Mouse (Mus musculus): ENCODE data around the gene Rdh9. TPM values are rescaled to one million over a fixed set of nuclear protein-coding genes. Genes with fewer than 3 reads are reported as not detected.
"Not testable (repeated sequence)": the region's sequence is repeated elsewhere in the genome, so short reads cannot be mapped to it uniquely, and the experiment has no call there.

The Rdh9 gene
- total RNA-seq, 2 experiments from 2014 or later, result 0.53 to 0.55 TPM

GRCm38 (mm10) chr10:127754566-127755166 is 21.5 kb upstream of the Rdh9 start:
- DNase-seq (ENCODE audit: low spot score in 2 of 2), result no peak
- intact Hi-C loops (cut with DNase I), result no loop called here

- no peak for DNase-seq (ENCODE audit: low spot score in 2 of 2)
- intact Hi-C loops (cut with DNase I), result no loop called here
Measured at GRCm38 (mm10) chr10:127755246-127755645, 20.9 kb upstream of the Rdh9 start.

- intact Hi-C loops (cut with DNase I), result no loop called here
- DNase-seq (ENCODE audit: low spot score in 2 of 2), result no peak
Measured at GRCm38 (mm10) chr10:127755770-127756468, 20.3 kb upstream of the Rdh9 start.

- DNase-seq (ENCODE audit: low spot score in 2 of 2), result no peak
- intact Hi-C loops (cut with DNase I), result no loop called here
Measured at GRCm38 (mm10) chr10:127759181-127760110, 16.7 kb upstream of the Rdh9 start, which contains the start of the genes Rdh1 and Rdh16f1. Gene Rdh1, plus strand, starts transcription at chr10:127759721. Gene Rdh16f1, plus strand, starts transcription at chr10:127759787.

DNA sequence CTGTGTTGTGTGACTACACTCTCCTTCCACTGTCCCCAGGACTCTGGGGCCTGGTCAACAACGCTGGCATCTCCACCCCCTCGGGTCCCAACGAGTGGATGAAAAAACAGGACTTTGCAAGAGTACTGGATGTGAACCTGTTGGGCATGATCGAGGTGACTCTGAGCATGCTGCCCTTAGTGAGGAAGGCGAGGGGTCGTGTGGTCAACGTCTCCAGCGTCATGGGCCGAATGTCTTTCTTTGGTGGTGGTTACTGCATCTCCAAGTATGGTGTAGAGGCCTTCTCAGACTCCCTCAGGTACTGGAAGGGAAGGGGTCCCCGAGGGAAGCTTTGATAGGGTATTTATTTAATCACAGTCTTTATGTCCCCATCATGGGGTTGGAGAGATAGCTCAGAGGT is 13.3 kb upstream of the Rdh9 start:
- intact Hi-C loops (cut with DNase I); DNase-seq (ENCODE audit: low spot score in 2 of 2): not testable (repeated sequence)

DNA sequence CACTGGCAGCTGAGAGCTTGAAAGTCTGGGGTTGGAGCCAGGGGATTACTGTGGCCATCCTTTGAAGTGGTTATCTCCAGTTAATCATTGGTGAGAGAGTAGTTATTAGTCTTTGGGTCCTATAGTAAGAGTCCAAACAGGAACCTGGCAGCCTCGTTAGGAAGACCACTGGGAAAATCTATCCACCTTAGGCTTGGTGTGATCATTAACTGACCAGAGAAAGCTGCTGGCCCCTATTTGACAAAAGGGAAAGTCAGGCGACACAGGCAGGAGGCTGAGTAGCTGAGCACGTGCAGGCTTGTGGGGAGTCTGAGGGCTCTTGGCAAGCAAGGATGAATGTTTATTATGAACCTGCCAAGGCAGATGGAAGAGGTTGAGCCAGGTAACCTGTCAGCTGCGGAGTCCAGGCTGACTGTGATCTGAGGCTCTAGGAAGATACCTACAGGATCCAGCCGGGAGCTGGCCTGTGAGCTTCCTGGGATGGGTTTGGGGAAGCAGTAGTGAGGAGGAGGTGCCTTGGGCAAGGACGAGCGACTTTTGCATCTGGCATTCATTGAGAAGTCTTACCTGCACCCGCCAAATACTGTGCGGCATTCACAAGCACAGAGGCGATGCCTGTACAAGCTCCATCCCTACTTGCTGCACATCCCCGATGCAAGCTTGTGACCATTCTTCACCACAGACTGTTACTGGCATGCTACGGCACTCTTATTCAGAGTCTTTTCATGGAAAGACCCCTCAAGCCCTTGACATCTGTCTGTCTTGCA is 12.1 kb upstream of the Rdh9 start:
- DNase-seq (ENCODE audit: low spot score in 2 of 2), result no peak
- intact Hi-C loops (cut with DNase I), result no loop called here

- intact Hi-C loops (cut with DNase I), result no loop called here
- no peak for DNase-seq (ENCODE audit: low spot score in 2 of 2)
Measured at GRCm38 (mm10) chr10:127766564-127766963, 9.6 kb upstream of the Rdh9 start.

GRCm38 (mm10) chr10:127782321-127782720 is 6.1 kb downstream of the Rdh9 start:
- DNase-seq (ENCODE audit: low spot score in 2 of 2); intact Hi-C loops (cut with DNase I): not testable (repeated sequence)

- intact Hi-C loops (cut with DNase I); DNase-seq (ENCODE audit: low spot score in 2 of 2): not testable (repeated sequence)
Measured at GRCm38 (mm10) chr10:127785411-127785810, 9.2 kb downstream of the Rdh9 start.

GRCm38 (mm10) chr10:127799295-127799694 is 23.1 kb downstream of the Rdh9 start:
- DNase-seq (ENCODE audit: low spot score in 2 of 2), result no peak
- intact Hi-C loops (cut with DNase I), result no loop called here

- DNase-seq (ENCODE audit: low spot score in 2 of 2), result no peak
- intact Hi-C loops (cut with DNase I), result no loop called here
Measured at GRCm38 (mm10) chr10:127800891-127801290, 24.7 kb downstream of the Rdh9 start, which contains the start of gene Rdh16. Gene Rdh16, plus strand, starts transcription at chr10:127801152.

- intact Hi-C loops (cut with DNase I), result no loop called here
- DNase-seq (ENCODE audit: low spot score in 2 of 2), result no peak
Measured at GRCm38 (mm10) chr10:127801612-127802011, 25.4 kb downstream of the Rdh9 start.

DNA sequence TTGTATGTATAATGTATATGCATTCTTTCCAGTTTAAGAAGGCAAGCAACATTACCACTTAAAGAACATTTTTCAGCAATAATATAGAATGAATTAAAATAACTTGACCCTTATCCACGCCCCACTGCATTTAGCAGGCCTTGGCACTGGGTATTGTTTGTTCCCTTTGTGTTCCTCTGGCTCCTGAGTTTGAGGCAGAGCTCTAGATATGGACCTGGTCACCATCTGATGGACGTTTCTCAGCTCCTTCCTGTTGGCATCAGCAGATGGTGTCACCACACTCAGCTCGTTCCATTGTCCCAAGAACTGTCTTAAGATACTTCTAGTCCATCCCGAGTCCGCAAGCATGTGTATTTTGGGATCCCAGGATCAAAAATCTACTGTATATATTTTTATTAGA is 26.1 kb downstream of the Rdh9 start:
- DNase-seq (ENCODE audit: low spot score in 2 of 2), result no peak
- intact Hi-C loops (cut with DNase I), result no loop called here

GRCm38 (mm10) chr10:127804416-127804815 is 28.2 kb downstream of the Rdh9 start:
- intact Hi-C loops (cut with DNase I), result no loop called here
- DNase-seq (ENCODE audit: low spot score in 2 of 2), result no peak

DNA sequence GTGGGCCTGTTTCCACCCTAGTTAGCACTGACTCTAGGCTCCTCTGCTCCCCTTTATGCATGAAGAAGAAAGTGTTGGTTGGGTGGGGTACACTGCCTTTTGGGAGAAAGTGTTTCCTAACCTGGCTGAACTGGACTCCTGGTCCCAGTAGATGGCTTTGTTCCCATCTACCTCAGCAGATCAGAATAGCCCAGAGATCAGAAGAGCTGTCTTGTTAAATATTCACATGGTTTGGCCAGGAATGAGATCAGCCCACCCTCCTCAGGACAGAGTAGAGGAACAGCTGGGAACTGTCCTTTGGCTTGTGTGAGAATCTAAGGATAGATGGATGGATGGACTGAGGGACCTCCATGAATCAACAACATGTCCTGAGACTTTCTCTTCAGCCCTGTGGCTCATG is 39.7 kb downstream of the Rdh9 start:
- intact Hi-C loops (cut with DNase I), result no loop called here
- no peak for DNase-seq (ENCODE audit: low spot score in 2 of 2)

DNA sequence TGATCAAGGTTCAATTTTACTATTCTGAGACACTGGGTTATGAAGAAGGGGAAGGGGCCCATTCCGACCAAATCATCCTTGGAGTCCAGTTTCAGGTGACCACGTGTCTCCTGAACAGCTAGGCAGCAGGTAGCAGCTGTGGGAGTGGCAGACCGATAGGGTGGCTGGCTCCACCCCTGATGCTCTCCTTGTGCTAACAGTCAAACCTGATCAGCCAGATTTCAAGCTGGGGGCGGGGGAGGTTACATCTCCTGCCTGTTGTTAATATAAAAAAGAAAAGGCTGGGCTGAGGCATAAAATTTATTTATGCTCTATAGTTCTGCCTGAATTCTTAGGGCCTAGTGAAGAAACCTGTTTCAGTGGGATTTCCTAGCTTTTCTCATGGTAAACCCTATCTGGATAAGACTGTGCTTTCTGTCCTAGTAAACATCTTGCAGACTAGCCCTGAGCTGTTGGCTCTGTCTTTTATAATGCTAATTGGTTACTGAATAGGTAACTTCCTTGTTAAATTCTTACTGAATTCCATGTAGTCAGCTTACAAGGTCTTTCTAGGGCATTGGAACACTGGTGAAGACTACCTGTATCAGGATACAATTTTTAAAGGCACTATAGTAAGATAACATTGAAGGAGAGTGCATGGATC is 41.2 kb downstream of the Rdh9 start:
- intact Hi-C loops (cut with DNase I); DNase-seq (ENCODE audit: low spot score in 2 of 2): not testable (repeated sequence)

GRCm38 (mm10) chr10:127821806-127822205 is 45.6 kb downstream of the Rdh9 start:
- DNase-seq (ENCODE audit: low spot score in 2 of 2); intact Hi-C loops (cut with DNase I): not testable (repeated sequence)

- intact Hi-C loops (cut with DNase I), result loop anchor here (5.0 kb wide), 1 partner anchor 112 kb away; no protein-coding TSS in a partner anchor
Measured at GRCm38 (mm10) chr10:127825386-127825785, 49.2 kb downstream of the Rdh9 start.

DNA sequence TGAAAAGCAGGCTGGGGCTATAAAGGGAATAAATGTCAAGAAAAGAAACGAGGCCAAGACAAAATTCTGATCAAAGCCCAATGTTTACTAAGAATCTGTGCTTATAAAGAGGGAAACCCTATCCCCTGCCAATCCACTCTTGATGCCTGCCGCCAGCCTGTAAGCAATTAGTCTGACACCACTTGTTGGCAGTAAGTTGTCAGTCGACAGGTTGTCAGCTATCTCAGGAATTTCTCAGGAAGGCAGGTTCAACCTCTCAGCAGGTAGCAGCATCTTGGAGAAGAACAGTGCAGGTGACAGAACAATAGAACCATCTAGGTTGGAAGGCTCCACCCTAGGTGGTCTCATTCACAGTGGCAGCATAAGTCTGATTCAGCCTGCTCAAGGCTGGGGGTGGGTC is 52.9 kb downstream of the Rdh9 start:
- intact Hi-C loops (cut with DNase I), result loop anchor here (5.0 kb wide), 1 partner anchor 108 kb away; no protein-coding TSS in a partner anchor
- DNase-seq (ENCODE audit: low spot score in 2 of 2), result no peak

More at GRCm38 (mm10) chr10:127825386-127825785, 49.2 kb downstream of the Rdh9 start:
- peak in 1 of 2 experiments; percentile 4 for DNase-seq (ENCODE audit: low spot score in 2 of 2)

Measured in left cerebral cortex, postnatal 25 days (tissue).